Mouse (Mus musculus) embryo, embryonic 9.5 days (tissue): Measurements from ENCODE around the gene Pdzd8.

ENCODE experiments used
- DNase-seq: peaks from one replicate; pipeline ENCODE4 v3.0.0-alpha.2; 2017; ENCODE audit errors: extremely low spot score

The Pdzd8 gene

DNA sequence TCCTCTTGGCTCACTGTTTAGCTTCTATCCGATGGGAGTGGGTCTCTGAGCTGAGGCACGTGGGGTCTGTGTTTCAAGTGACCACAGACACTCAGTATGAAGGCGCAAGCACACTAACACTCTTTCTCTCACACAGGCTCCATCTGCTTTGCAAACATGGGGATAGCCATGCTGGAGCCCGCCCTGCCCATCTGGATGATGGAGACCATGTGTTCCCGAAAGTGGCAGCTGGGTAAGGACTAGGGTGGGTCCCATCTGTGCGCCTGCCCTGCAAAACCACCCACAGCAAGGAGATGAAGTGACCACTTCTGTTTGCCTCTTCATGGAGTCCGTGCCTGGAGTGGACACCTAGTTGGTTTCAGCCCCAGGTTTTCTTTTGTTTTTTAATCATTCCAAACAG is 69.2 kb downstream of the Pdzd8 start:
- no peak for DNase-seq

DNA sequence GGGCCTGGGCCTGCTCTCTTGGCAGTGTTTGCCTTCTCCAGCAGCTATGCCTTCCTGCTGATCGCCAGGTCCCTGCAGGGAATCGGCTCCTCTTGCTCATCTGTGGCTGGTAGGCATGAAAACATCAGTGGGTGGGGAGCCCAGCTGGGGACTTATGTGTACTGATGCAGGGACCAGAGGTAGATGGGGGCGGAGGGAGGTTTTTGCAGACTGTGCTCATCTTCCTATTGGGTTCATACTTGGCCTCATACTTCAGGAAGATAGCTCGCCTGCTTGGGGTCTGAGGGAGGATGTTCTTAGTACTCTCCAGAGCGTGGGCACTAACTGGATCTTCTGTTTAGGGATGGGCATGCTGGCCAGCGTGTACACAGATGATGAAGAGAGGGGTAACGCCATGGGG is 72.4 kb downstream of the Pdzd8 start:
- DNase-seq: no peak

DNA sequence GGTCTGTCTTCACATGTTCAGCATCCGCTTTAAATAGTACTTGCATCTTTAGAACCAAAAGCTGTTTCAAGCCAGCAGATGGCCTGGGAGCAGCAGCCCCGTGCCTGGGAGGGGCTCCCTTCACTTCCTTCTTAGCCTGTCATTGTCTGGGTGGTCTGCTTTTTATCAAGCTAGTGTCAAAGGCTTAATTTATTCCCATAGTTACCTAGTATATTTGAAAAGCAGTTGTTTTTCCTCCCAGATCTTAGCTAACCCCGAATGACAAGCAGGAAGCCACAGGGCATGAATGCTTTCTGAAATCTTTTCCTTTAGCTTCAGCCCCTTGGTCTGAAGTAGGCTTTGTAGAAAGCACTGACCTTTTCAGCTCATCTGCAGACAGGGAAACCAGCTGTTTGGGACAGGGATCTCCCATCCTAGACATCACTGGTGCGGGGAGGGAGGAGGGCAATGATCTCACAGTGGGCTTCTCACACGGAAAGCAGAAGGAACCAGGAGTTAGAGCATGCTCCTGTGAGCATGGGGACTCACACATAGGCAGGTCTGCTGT is 78.1 kb downstream of the Pdzd8 start:
- peak; percentile 51 for DNase-seq

DNA sequence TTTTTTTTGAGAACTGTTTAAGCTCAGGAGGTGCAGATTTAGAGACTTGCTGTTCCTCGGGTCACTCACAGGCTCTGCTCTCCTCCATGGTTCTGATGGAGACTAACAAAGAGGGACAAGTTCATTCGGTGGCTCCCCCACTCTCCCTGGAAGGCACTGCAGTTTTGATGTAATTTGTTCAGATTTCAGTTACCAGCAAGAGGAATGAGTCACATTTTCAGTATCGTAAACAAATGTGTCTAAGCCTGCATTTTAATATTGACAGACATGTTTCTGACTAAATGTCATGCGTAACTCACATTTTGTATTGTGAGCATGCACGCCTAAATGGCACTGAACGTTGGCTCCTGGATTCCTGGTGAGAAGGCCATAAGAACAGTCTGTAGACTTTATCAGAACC is 79.7 kb downstream of the Pdzd8 start:
- DNase-seq: no peak

DNA sequence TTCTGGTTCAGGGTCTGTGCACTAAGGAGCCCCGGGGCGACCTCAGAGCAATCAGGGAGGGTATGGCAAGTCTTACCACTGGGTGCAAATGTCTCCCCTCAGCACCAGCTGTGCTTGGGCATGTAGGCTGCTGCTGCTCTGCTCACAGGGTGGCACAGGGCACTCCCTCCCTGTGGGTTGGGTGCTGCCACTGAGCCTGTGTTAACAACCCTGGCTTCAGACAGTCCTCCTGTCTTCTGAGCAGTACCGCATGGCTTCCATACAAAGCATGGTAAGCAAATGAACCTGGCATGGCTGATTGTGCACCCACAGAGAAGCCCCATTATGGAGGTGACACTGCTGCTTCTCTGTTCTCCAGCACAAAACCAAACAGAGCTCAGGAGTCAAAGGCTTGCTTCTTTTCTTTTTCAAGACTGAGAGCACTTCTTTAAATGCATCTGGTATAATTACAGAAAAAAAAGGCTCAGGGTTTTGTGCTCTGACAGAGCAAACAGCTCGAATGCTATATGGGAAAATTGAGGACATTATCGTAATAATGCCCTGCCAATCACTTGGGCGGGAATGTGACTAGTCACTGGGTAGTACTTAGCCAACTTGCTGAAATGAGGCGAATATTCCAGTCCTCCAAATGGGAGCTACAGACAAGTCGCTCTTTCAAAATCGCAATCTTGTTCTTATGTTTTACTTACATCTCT is 80.6 kb downstream of the Pdzd8 start:
- DNase-seq: no peak

DNA sequence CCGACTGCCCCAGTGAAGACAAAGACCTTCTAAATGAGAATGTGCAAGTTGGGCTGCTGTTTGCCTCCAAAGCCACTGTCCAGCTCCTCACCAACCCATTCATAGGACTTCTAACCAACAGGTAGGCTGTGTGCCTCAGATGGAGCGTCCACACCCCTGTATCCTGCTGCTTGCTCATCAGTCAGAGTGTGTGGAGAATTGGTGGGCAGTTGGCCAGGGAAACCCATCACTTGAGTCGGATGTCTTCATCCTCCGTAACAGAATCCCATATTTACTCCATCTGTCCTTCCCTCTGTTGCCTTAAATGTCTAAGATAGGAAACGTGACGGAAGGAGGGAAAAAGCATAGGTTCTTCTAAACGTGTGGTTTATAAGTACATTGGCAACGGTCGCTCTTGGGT is 82.4 kb downstream of the Pdzd8 start:
- no peak for DNase-seq

DNA sequence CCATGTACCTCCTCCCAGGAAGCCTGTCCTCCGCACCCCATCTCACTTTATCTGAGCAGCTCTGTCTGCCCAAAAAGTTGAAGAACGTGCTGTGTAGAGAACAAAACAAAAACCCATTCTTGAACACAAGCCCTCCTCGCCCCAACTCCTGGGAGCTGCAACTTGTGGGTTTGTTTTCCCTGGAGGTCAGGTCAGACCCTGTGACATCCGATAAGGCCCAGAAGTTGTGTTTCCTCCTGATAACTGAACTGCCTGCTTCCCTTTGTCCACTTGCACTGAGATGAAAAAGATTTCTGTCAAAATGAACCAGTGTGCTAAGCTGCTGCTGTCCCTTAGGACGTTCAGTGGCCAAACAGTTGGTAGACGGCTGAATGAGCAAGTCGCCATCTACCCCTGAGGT is 84.0 kb downstream of the Pdzd8 start:
- peak; percentile 20 for DNase-seq

DNA sequence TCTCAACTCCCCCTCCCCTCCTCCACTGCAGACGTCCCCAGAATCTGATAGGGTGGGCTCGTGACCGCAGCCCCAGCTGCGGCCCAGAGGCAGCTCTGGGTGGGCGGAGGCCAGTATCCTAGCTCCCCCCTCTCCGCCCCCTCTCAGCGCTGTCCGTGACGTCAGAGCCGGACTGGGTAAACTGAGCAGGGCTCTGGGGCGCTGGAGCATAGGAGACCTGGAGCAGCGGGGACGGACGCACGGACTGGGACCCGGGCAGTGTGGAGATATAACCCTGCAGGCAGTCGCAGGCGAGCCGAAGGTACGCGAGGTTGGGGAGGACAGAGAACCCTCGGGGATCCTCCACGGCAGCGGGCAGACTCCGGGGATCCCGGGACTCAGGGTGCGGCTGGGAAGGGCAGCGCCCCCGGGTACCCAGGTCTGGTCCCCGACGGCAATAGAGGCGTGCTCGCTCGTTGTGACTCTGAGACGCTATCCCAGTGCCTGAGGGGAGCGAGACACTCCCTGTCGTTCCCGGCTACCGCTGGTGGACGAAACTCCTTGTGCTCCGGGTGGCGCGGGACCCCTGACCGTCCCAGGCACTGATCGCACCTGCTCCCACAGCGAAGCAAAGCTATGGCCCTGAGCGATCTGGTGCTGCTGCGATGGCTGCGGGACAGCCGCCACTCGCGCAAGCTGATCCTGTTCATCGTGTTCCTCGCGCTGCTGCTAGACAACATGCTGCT is 84.7 kb downstream of the Pdzd8 start, which contains the start of gene Slc18a2:
Gene Slc18a2 (plus strand): TSS at position 179 of the 725 bp plus-strand sequence.
- DNase-seq: peak; percentile 65

DNA sequence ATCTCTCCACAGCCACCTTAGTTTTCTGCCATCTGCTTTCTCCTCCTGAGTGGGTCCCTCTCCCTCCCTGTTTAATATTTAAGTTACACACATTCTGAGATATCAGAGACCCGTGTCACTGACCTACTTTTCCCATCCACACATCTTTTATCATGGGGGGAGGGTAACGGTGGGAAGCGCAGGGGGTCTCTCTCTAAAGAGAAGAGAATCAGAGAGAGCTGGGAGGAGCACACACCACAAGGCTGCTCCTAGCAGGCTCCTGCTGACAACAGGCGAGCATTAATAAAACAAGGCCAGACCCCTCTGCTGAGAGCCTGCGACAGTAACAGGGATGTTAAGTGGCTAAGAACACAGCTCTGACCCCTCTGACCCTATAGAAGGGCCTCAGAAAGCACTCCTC is 85.9 kb downstream of the Pdzd8 start:
- no peak for DNase-seq

DNA sequence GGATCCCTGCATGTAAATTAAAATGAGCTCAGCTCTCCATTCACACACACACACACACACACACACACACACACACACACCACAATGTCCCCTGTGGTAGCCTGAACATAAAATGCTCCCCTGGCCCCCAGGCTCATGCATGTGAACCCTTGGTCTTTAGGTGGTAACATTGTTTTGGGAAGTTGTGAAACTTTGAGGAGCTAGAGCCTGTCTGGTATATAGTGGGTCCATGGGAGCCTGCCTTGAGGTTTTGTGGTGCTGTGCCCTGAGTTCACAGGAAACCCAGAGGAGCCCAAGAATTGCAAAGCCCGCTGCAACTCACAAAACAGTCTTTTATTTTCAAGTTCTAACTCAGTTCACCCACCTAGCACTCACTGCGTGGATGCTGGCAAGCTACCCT is 92.9 kb downstream of the Pdzd8 start:
- DNase-seq: no peak

DNA sequence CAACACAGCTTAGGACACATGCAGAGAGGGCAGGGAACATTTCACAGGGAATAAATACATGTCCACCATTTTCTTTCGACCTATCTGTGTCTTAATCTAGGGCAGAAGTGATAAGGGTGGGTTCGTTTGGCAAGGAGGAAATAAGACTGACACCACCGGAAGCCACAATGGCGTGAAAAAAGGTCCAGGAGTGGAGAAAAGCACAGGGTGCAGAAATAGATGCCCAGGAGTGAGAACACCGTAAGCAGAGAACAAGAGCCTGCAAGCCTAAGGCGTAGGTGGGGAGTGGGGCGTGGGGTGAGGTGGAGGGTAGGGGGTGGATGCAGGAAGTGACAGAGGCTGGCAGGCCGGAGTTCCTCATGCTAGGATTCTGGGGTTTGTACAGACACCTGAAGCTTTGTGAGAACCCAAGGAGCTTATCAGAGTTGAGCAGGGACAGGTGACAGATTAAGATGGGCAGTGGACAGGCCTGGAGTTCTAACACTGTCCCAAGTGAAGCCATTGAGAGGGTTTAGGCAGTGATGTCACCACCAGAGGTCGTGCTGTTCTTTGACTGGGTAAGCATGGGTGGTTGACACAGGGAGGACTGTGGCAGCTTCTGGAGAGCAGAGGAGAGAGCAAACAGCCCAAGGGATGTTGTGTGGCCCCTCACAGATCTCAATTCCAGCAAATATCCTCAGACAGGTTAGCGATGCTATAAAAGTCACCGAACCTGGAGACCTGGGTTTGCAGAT is 96.9 kb downstream of the Pdzd8 start:
- no peak for DNase-seq

DNA sequence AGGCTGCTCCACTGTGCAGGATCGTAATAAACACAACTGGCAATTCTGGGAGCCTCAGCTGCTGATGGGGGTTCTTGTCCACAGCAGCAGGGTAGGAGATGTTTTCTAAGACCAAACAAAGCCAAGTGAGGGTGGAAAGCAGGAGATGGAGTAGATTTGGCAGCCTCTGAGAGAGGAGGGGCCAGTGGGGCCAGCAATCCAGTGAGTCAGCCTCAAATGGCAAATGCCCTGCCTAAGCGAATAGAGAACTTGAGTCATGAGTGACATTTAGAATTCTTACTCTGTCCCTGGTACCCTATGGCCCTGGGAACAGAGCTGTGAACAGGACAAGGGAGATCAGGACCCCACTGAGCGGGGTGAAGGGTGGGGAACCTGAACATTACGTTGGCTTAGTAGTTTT is 97.4 kb downstream of the Pdzd8 start:
- DNase-seq: no peak
